Mouse (Mus musculus): Measurements from ENCODE around the gene Cers5. TPM values are rescaled to one million over a fixed set of nuclear protein-coding genes. Genes with fewer than 3 reads are reported as not detected.
"Not testable (repeated sequence)": the region's sequence is repeated elsewhere in the genome, so short reads cannot be mapped to it uniquely, and the experiment has no call there.

Gene Cers5
- total RNA-seq (2021): 10 to 100 TPM; 28.4 to 29.9 TPM
- long read RNA-seq, experiment 1, transcript Cers5-202 (11 exons, 2,775 nt): major isoform, 10 of 31 reads
- long read RNA-seq, experiment 1, partial matches to known transcripts: 0 of 31 reads
- long read RNA-seq, experiment 1, other reads (novel, unspliced or antisense): 20 of 31 reads
- long read RNA-seq, experiment 2, transcript Cers5-202 (11 exons, 2,775 nt): major isoform, 29 of 61 reads
- long read RNA-seq, experiment 2, partial matches to known transcripts: 2 of 61 reads
- long read RNA-seq, experiment 2, other reads (novel, unspliced or antisense): 30 of 61 reads

DNA sequence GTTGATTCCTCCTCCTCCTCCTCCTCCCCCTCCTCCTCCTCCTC, at the start of gene Cers5:
Cers5 (minus strand) TSS at position 5 of the 44 bp plus-strand sequence.
- Histone ChIP-seq H3K4me3 (peak within 1 kb of the TSS; percentile 92), H3K27ac (peak within 1 kb of the TSS; percentile 93)
- DNase-seq (ENCODE audit: low spot score in 2 of 2): not testable (repeated sequence)

DNA sequence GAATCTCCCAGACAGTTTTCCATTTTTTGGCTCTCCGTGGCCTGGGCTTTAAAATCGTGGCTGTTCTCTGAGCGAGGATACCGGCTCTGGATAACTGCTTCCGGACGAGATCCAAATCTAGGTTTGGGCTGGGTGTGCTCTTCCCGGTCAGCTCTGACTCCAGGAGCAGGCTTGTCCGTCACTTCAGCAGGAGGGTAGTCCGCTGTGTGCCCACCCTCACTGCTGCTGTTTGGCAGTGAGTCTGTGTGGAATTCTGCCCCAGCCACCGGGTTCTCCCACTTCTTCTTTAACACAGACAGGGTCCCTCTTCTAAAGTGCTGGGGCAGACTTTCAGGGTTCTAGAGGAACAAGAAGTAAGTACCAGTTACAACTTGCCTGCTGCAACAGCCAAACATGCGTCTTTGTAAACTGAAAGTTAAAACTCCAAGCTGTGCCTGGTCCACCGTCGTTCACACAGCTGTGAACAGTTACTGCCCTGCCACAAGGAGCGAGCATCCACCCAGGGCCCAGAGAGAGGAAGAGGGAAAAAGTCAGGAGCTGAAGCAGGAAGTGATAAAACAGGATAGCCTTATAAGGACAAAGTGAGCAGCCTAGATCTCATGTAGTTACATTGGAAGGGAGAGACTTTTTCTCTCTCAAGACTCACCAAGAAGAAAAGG, 47.1 kb upstream of the Cers5 start:
- H3K27ac ChIP-seq: peak overlapping the region; percentile 81
- DNase-seq (ENCODE audit: low spot score in 2 of 2): no peak
- H3K4me3 ChIP-seq: peak overlapping the region; percentile 46
- no peak for TF ChIP-seq CTCF (conservative IDR thresholded peaks at IDR 0.05)

- DNase-seq (ENCODE audit: low spot score in 2 of 2): no peak
- TF ChIP-seq CTCF (conservative IDR thresholded peaks at IDR 0.05): no peak
- Histone ChIP-seq H3K27ac (peak overlapping the region; percentile 81), H3K4me3 (peak overlapping the region; percentile 46)
Measured at GRCm38 (mm10) chr15:99819109-99819440, 46.4 kb upstream of the Cers5 start.

GRCm38 (mm10) chr15:99818321-99819108, 45.8 kb upstream of the Cers5 start:
- peak in 1 of 2 experiments; percentile 44 for DNase-seq (ENCODE audit: low spot score in 2 of 2)
- Histone ChIP-seq H3K27ac (peak overlapping the region; percentile 81), H3K4me3 (peak overlapping the region; percentile 46)
- TF ChIP-seq CTCF (conservative IDR thresholded peaks at IDR 0.05): no peak

DNA sequence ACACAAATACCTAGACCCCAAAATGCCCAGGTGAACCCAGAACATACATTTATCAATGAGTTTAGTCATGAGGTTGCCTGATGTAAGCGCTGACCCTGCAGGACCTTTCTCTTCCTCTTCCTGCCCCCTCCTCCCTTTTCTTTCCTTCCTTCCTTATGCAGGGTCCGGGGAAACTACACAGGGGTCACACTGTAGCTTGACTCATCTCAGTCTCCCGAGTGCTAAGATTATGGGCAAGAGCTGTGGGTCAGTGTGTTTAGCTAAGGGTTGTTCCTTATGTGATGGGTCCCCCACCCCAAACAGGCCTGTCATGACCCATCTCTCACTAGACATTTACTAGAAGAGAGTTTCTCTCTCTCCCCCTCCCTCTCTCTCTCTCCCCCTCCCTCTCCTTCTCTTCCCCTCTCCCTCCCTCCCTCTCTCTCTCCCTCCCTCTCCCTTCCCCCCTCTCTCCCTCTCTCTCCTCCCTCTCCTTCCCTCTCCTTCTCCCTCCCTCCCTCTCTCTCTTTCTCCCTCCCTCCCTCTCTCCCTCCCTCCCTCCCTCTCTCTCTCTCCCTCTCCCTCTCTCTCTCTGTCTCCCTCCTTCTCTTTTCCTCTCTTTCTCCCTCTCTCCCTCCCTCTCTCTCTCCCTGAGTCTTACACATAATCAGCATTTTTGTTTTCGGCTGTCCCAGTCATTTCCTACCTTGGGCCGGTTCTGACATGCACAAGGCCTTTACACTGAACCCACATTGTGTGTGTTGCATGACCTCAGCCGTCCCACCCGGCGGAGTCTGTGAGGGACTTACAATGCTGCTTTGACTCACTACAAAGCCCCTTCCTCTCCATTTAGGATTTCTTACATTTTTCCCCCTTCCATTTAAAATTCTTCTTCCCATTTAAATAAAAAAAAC, 44.9 kb upstream of the Cers5 start:
- Histone ChIP-seq H3K27ac (peak overlapping the region; percentile 81; the same call in 1 of the 2 replicates), H3K4me3 (peak overlapping the region; percentile 46)
- TF ChIP-seq CTCF (conservative IDR thresholded peaks at IDR 0.05): no peak
- no peak for DNase-seq (ENCODE audit: low spot score in 2 of 2)

- no peak overlapping the region for H3K27ac ChIP-seq
- peak; percentile 55 for TF ChIP-seq CTCF (conservative IDR thresholded peaks at IDR 0.05)
- DNase-seq (ENCODE audit: low spot score in 2 of 2): no peak
- no peak overlapping the region for H3K4me3 ChIP-seq
Measured at GRCm38 (mm10) chr15:99815999-99816398, 43.3 kb upstream of the Cers5 start.

GRCm38 (mm10) chr15:99814554-99815260, 42.0 kb upstream of the Cers5 start:
- TF ChIP-seq CTCF (conservative IDR thresholded peaks at IDR 0.05): no peak
- no peak for DNase-seq (ENCODE audit: low spot score in 2 of 2)
- Histone ChIP-seq H3K27ac (no peak overlapping the region), H3K4me3 (no peak overlapping the region)

DNA sequence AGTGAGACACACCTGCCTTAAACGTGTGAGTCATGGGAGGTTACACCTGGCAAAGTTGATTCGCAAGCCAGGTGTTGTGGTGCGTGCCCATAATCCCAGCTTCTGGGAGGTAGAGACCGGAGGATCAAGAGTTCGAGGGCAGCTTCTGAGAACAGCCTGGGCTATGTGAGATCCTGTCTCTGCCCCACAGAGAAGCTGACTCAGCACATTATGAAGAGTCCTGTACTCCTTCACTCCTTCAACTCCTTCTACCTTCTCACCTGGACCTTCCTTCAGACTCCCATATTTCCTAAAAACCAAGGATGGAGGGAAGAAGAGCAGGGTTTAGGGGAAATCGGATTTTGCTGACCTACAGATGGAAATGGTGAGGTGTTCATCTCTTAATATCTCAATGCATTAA, 41.0 kb upstream of the Cers5 start:
- DNase-seq (ENCODE audit: low spot score in 2 of 2): no peak
- H3K4me3 ChIP-seq: no peak overlapping the region
- no peak for TF ChIP-seq CTCF (conservative IDR thresholded peaks at IDR 0.05)
- H3K27ac ChIP-seq: no peak overlapping the region

DNA sequence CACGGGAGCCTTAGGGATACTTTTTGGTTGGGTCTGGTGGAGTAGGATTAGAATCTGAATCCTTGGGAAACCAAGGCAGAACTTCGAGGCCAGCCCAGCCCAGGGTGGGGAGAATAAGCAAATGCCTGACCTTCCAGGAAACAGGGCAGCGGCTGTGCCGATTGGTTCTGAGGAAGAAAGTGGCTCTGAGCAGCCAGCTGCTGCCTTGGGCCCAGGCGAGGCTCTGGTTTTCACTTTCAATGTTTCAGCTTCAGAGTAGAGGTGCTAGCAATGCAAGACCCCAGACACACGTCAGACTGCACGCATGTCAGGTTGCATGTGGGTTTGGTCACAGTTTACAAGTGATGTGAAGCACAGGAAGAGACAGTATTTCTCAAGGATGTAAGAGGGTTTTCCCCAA, 39.4 kb upstream of the Cers5 start:
- no peak overlapping the region for H3K27ac ChIP-seq
- DNase-seq (ENCODE audit: low spot score in 2 of 2): no peak
- no peak overlapping the region for H3K4me3 ChIP-seq
- no peak for TF ChIP-seq CTCF (conservative IDR thresholded peaks at IDR 0.05)

DNA sequence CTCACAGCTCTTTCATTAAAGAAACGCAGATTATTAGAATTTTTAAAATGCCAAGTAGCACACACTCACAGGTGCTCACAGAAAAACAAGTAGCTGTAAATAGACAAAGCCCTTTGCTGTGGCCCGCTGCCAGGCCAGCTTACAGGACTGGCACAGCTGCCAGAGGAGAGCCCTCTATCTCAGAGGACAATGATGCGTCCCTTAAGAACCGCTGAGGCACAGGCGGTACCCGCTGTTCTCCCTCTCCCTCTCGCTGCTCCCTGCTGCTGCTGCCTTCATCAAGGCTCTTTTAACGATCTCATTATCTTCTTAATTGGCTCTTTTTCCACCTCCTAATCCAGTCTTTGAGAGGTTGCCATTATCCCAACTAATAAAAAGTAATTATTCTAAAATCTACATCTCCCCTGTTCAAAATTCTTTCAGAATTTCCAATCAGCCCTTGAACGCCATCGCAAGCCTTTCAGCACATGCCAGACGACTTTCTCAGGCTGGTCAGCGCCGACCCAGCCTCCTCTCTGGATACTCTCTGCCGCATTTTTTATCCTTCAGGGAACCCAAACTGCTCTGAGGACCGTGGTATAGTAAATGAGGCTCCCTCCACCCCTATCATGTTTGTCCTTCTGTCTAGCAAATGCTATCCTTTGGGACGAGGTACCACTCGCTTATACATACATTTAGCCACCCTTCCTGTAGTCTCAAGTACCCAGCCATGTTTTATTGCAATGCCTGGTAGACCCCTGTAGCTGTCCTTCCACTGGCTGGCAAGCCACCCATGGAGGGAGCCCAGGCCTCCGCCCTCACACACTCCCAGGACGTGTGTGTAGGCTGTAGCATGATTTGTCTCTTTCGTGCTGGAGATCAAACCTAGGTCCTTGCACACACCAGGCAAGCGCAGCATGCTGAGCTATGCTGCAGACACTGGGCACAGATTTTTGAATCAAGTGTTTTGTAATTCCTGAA, 35.4 kb upstream of the Cers5 start:
- no peak for TF ChIP-seq CTCF (conservative IDR thresholded peaks at IDR 0.05)
- DNase-seq (ENCODE audit: low spot score in 2 of 2): peak in 1 of 2 experiments; percentile 29
- H3K4me3 ChIP-seq: peak overlapping the region; percentile 15
- H3K27ac ChIP-seq: peak overlapping the region; percentile 49; the same call in 1 of the 2 replicates

DNA sequence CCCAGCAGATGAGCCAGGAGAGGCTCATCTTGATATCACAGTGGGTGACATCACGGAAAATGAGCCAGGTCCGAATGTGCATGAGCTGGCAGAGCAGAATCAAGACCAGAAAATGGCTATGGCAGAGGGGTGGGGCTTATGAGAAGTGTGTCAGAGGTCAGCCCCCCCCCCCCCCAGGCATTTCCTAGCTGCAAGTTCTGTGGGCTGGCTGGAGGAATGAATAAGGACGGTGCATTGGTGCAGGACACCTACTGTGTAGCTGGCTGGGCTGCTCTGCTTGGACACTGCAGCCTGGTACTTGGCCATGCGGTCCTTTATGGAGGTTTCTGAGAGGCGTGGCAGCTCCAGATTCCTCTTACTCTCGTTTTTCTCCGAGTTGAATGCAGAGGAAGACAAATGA, 33.5 kb upstream of the Cers5 start:
- no peak overlapping the region for H3K27ac ChIP-seq
- TF ChIP-seq CTCF (conservative IDR thresholded peaks at IDR 0.05): no peak
- DNase-seq (ENCODE audit: low spot score in 2 of 2): no peak
- no peak overlapping the region for H3K4me3 ChIP-seq
